Mouse (Mus musculus): ENCODE data around the gene Tgif1.
"Not testable (repeated sequence)": the region's sequence is repeated elsewhere in the genome, so short reads cannot be mapped to it uniquely, and the experiment has no call there.

The Tgif1 gene

DNA sequence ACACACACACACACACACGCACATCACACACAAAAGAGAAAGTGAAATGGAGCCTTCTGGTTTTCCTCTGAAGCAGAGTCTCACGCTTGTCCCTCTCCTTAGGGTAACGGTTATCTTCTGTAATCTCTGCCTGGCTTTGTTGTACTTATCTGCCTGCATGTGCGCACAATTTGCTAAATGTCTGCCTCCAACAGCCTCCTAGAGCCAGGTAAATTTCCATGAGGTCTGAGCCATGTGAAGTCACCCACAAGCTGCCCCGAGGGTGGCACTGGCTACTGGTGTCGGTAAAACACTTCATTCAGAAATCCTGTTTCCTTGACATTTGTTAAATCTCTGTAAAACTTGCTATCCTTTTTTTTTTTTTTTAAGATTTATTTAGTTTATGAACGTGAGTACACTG, 15.3 kb downstream of the Tgif1 start:
- no peak for DNase-seq

DNA sequence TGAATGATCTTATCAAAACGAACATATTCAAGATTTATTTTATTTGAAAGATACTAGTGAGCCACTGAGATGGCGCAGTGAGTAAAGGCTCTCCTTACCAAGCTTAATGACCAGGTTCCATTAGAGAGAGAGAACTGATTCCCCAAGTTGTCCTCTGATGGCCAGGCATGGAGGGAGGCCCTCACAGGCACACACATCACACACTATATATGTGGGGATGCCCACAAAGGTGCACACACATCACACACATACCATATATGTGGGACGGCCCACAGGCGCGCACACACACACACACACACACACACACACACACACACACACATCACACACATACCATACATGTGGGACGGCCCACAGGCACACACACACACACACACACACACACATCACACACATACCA, 15.9 kb downstream of the Tgif1 start:
- not testable (repeated sequence) for DNase-seq

DNA sequence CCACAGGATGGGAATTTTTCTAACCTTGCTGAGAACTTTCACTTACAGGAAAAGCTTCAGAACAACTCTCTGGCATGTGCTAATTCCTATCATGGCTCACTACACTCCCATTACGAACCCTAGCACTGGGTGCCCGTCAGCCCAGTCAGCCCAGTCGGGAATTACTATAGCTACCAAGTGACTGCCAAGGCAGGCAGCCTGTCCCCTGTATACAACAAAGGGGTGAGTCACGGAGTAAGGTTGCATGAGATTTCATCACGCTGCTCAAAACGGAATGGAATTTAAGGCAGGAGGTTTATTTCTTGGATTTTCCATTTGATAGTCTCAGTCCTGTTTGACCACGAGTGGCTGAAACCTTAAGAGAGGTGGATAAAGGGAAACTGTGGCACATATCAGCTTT, 16.5 kb downstream of the Tgif1 start:
- no peak for DNase-seq

DNA sequence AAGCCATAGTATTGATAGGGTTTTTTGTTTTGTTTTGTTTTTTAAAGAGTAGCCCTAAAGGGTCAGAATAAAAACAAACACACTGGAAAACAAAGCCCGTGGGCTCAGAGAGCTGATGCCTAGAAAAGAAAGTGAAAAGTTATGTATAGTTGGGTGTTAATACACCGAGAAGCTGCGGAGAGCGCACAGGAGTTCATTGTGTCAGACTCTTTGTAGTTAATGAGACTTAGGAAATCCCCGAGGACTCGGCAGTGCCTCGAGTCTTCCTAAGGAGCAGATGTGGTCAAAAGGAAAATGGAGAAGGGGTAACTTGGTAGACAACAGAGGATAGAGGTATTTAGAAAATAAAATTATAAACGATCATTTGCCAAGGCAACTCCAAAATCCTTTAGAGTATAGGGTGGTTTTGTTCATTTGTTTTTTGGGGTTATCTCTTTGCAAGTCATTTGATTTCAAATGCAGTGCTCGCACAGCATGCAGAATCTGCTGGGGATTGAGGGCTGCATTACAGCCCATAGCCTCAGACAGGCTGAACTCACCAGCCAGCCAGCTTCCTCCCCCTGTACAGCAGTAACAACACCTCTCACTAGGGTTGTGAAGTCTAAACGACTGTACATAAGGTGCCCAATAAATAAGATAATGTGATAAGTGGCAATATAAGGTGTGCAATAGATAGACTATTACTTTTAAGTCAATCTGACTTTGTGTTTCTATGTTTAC, 18.1 kb downstream of the Tgif1 start:
- DNase-seq: no peak

DNA sequence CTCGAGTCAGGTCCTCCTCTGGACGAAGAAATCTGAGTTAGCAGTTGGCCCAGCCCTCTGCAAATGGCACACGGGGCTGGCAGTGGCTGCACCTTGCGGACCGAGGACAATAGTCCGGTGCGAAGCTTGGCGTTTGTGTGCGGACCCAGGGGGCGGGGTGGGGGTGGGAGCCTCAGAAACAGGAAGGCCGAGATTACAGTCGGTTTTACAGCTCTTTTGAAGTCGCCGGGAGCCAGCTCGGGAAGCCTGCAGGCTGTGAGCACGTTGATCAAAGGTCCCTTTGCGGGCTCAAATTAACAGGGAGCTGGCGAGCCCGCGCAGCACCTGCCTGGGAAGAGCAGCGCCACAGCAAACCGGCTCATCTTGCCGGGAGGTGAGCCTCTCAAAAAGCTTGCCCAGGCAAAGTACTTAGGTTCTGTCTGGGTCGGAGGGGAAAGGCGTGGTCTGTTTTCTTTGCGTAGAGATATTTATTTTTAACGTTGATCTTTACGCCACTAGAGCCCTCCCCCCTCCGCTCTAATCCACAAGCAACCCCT, 18.8 kb downstream of the Tgif1 start:
- DNase-seq: peak; percentile 44 to 46

DNA sequence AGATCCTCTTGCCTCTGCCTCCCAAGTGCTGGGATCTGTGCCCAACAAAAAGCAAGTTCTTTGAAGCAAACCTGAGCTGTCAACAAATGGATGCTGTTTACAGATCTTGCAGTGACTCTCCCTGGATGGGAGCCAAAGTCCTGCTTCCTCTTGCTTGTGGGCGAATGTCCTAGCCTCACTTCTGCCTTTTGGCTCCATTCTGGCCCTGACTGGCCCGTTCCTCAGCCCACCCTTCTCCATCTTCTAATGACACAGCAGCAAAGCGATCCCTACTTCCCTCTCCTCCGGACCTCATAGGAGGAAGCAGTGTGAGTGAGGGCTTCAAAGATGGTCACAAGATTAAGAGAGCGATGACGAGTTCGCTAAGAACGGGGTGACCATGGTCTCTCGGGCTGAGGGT, 20.8 kb downstream of the Tgif1 start:
- peak in 1 of 2 experiments; percentile 36 for DNase-seq

DNA sequence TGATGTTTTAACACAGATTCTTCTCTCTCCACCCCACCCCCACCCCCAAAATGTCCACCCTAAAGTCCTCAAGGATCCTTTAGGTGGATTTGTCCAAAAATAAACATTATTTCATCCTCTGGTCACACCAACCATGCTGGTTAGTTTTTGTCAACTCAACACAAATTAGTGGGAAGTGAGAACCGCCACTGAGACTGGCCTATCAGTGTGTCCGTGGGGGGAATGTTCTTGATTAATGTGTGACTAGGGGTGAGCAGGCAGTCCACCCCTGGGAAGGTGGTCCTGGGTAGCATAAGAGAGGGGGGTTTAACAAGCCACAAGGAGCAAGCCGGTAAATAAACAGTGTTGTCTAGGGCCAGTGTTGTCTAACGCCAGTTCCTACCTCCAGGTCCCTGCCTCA, 21.8 kb downstream of the Tgif1 start:
- DNase-seq: no peak

DNA sequence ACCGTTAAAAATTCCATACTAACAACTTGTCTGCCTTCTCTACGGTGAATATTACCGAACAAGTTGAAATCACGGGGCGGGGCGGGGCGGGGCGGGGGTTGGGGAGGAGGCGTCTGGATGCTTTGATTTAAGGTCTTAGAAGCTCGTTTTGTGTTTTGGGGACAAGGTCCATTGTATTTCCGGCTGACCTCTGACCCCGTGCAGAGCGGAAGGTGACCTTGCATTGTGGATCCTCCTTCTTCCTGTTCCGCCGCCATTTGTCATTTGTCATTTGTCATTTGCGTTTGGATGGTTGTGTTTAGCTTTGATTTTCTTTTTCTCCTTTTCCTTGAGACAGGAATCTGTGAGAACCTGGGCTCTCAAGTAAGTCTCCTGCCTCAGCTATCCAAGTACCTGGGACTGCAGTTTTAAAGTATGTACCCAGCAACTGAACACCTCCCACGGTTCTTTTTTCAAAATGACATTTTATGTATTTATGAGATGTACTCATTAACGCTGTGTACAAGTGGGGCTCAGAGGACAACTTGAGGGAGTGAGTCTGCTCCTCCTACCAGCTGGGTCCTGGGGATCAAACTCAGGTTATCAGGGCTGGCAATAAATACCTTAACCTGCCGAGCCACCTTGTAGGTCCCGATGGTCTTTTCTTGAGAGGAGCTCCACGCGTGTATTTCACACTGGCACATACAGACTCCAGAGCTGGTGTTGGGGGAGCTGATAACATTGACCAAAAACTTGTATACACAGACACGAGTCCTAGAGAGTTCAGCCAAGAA, 23.2 kb downstream of the Tgif1 start:
- DNase-seq: no peak

DNA sequence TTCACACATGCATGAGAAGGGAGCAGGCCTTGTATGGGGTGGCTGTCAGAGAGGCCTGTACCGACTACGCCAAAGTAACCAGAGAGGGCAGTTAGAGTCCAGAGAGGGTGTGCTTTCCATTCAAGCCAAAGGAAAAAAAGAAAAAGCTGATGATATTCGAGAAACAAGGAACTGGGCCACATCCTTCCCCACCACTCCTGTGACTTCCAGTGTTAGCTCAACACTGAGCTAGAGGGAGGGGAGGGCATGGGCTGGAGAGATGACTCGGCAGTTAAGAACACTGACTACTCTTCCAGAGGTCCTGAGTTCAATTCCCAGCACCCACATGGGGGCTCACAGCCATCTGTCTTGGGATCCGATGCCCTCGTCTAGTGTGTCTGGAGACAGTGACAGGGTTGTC, 24.1 kb downstream of the Tgif1 start:
- no peak for DNase-seq

DNA sequence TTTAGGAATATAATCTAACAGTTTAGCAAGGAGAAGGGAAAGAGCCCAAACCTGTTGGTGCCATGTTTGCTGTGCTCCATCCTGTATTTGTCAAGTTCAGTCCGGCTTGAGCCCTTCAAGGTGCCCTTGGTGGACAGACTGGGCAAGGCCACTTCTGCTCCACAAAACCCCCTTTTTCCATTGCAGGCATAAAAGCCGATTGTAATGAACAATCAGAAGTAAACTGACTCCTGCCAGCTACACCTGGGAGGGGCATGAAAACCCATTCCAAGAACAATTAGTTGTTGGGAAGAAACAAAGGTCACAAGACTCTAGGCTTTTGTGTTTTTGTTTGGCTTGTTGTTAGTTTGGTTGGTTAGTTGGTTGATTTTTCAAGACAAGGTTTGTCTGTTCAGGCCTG, 24.8 kb downstream of the Tgif1 start:
- no peak for DNase-seq

DNA sequence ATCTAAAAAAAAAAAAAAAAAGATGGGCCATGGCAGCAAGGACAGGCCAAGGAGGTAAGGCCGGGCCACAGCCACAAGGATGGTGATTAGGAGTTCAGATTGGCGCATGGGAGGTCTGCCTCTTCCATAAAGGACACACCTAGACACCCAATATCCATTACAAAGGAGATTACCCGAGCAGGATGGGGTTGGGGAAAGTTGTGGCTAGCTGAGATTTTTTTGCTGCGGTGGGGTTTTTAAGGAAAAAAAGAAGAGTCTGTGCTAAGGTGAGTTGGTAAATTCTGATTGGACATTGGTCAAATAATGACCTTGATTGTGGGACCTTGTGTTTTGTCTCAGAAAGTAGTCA, 25.2 kb downstream of the Tgif1 start:
- no peak for DNase-seq

DNA sequence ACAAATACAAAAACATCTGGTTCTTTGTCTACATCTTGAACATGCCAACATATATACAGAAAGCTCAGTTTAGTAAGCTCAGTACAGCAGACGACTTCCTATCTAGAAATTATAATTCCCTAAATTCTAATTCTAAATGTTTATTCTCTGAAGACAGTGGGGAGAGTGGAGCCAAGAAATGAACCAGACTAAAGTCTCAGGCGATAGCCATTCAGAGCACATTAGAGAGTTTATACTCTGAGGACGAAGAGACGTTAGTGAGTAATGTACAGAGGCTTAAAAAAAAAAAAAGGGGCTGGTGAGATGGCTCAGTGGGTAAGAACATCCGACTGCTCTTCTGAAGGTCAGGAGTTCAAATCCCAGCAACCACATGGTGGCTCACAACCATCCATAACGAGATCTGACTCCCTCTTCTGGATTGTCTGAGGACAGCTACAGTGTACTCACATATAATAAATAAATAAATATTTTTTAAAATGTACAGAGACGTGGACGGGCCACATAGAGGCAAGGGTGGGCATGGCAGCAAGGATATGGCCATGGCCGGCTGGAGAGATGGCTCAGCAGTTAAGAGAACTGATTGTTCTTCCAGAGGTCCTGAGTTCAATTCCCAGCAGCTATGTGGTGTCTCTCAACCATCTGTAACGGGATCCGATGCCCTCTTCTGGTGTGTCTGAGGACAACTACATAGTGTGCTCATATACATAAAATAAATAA, 25.7 kb downstream of the Tgif1 start:
- DNase-seq: not testable (repeated sequence)

DNA sequence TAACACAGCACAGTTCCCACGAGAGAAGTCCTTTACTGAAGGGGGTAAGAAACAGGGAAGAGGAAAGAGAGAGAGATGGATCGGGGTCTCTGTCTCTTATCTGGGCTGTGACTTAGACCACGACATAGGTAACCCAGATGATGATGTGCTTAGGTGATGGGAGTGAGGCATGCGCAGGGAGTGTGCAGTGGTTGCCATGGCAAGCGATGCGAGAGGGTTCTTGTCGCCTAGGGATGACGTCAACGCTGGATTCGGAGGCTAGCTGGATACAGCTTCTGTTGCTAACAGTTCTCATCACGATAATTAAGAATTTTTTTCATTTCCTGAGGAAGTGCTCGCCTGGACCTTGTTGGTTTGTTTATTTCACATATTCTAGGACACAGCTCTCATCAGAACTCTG, 27.1 kb downstream of the Tgif1 start:
- DNase-seq: no peak

DNA sequence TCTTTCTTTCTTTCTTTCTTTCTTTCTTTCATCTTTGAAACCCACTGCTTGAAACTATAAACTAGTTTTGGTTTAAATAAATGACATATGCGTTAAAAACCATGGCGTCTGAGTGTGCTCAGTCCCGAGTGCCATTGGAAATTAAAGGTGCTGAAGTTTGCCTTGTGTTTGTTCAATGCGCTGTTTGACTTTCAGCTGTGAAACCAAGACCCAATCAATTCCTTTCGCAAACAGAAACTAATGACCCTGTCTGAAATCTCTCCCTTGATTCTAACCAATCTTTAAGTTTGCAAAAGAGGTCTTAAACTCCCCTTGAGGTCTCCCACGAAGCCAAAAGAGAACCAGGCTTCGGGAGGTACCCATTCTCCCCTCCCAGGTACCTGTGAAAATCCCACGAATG, 30.3 kb downstream of the Tgif1 start:
- DNase-seq: no peak

DNA sequence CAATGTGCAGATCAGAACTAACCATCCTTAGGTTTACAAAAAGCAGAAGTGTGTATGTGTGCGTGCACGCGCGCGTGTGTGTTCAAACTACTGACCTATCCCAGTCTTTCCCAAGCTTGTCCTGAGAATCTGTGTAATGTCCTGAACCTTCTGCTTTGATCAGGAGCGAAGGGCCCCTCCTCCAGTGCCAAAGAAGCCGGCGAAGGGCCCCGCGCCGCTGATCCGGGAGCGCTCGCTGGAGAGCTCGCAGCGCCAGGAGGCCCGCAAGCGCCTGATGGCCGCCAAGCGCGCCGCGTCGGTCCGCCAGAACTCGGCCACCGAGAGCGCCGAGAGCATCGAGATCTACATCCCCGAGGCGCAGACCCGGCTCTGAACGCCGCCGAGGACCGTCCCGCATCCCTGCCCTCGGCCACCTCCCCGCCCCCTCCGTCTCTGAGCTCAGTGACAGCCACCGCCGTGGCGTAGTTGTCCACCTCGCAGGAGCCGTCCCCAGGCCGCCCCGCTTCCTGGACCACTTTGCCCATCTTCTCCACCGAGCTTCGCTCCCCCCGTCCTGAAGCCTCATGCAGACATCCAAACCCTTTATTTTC, 35.4 kb downstream of the Tgif1 start:
- peak; percentile 26 to 30 for DNase-seq

DNA sequence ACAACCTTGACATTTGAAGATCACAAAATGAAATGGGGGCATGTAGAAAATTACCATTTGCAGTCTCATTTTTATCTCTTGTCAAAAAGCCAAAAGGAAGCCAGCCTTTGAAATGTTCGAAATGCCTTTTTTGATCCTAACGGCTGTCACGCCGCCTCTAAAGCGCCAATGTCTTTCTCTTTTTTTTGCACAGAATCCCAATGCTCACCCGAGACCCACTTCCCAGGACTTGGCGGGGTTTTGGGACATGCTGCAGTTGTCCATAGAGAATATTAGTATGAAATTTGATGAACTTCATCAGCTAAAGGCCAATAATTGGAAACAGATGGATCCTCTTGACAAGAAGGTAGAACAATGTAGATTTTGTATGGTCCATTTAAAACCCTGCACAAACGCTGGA, 38.3 kb downstream of the Tgif1 start:
- DNase-seq: no peak

DNA sequence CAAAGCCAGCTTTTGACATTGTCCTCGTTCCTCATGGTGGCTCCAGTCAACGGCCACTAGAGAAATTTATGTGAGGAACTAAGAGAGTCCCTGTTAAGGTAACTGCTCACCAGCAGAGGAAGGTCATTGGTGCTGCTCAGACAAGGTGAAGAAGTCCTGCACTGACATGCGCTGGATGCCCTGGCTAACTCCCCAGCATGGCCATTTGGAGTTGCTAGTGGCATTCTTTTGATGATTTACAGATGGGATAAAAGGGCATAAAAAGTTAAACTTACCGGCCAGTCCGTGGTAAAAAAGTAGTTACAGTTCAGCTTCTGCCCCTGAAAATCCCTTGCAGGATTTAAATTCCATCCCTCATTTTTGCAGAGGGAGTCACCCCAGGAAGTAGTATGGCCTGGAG, 42.6 kb downstream of the Tgif1 start:
- no peak for DNase-seq

DNA sequence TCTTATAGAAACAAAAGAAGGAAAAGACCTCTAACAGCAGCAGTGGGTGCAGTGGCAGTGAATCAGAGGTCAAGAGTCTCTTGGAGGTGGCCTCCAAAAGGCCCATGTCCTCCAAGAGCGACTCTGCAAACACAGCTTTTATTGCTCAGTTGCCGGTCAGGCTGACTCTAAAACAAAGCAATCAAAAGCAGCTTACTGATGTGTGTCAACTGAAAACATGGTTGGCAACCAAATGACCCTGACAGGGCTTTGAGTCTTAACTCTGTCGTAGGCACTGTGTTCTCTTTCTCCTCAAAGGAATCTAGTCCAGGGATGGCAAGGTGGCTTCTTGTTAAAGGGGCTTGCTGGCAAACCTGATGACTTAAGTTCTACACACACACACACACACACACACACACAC, 43.6 kb downstream of the Tgif1 start:
- DNase-seq: no peak

DNA sequence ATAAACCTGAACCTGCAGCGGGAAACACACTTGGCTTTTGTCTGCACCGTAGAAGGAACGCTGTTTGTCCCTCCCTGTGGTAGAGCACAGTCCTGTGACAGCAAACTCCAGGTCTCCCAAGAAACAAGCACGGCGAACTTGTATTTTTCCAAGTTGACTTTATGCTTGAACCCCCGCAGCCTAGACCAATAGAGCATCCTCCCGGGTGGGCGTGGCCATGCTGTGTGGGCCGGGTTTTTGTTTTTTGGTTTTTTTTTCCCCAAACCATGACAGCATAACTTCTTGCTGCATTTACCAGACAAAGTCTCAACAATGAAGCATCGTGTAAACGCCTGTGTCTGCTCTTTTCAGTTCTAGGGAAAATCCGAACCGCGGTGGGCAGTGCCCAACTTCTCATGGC, 44.5 kb downstream of the Tgif1 start:
- no peak for DNase-seq

DNA sequence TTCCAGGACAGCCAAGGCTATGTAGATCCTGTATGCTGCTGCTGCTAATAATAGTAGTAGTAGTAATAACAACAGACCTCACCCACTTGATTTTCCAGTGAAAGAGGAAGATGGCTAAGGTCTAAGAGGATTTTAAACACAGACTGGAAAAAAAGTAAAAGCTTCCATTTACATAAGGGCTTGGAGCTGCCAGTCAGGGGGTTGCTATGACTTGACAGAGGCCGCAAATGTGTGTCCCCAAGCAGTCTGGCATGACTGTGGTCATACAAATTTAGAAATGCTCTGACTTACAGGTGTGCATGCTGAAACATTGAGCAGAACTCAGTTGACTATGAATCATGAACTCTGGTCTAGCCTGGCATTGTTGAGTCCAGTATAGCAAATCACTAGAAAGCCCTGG, 45.5 kb downstream of the Tgif1 start:
- DNase-seq: no peak

DNA sequence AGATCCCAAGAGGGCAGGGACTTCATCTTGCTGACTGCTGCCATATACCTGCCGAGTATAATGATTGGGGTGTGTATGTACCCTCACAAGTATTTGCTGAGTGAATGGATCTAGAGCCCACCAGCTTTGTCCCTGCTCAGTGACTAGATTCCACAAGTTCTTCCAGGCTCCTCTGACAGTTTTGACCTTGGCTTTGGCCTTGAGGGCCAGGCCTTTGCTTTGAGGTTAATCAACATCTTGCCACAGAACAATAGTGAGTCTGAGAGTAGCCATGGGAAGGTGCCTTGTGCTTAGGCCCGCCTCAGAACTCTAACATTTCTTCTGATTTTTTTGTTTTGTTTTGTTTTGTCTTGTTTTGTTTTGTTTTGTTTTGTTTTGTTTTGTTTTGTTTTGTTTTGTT, 46.7 kb downstream of the Tgif1 start:
- DNase-seq: no peak

DNA sequence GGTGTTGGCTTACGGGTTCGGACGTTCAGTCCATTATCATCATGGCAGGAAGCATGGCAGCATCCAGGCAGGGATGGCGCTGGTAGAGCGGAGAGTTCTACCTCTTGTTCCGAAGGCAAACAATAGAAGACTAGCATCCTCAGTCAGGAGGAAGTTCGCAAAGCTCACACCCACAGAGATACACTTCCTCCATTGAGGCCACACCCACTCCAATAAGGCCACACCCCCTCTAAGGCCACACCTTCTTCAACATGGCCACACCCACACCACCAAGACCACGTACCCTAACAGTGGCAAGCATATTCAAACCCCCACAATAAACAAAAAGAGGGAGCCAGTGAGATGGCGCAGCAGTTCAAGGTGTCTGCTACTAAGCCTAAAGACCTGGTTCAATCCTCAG, 47.5 kb downstream of the Tgif1 start:
- no peak for DNase-seq

DNA sequence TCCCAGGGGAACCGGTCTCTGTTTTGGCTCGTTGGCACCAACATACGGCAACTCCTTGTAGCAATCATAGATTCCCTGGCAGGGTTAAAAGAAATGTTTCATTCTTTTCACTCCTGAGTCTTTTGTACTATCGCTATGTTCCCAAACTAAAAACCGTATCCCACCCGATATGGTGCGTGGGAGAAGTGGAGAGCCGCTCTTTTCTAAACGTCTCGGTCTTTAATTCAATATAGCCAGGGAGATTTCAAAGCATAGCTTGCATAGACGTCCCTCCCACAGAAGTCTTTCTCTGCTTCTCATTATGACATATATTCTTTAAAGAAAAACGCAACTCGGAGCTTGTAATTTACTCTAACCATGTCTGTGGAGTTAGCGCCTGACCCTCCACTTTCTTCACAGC, 51.3 kb downstream of the Tgif1 start:
- no peak for DNase-seq

Data from cerebellum, postnatal 25 days (tissue).